Mouse (Mus musculus): ENCODE measurements around the gene Tmem170b.
"Not testable (repeated sequence)": the region's sequence is repeated elsewhere in the genome, so short reads cannot be mapped to it uniquely, and the experiment has no call there.

Tmem170b gene

GRCm38 (mm10) chr13:41669951-41670350, 64.2 kb downstream of the Tmem170b start:
- DNase-seq (ENCODE audit: low read depth): no peak

GRCm38 (mm10) chr13:41670386-41671130, 64.9 kb downstream of the Tmem170b start:
- no peak for DNase-seq (ENCODE audit: low read depth)

GRCm38 (mm10) chr13:41671136-41671705, 65.5 kb downstream of the Tmem170b start:
- no peak for DNase-seq (ENCODE audit: low read depth)

GRCm38 (mm10) chr13:41672904-41673303, 67.2 kb downstream of the Tmem170b start:
- not testable (repeated sequence) for DNase-seq (ENCODE audit: low read depth)

GRCm38 (mm10) chr13:41673541-41673940, 67.8 kb downstream of the Tmem170b start:
- no peak for DNase-seq (ENCODE audit: low read depth)

GRCm38 (mm10) chr13:41674608-41675007, 68.9 kb downstream of the Tmem170b start:
- not testable (repeated sequence) for DNase-seq (ENCODE audit: low read depth)

GRCm38 (mm10) chr13:41675498-41675897, 69.8 kb downstream of the Tmem170b start:
- DNase-seq (ENCODE audit: low read depth): no peak

- DNase-seq (ENCODE audit: low read depth): no peak
Measured at GRCm38 (mm10) chr13:41675966-41676835, 70.5 kb downstream of the Tmem170b start.

- DNase-seq (ENCODE audit: low read depth): no peak
Measured at GRCm38 (mm10) chr13:41676836-41677186, 71.1 kb downstream of the Tmem170b start.

- no peak for DNase-seq (ENCODE audit: low read depth)
Measured at GRCm38 (mm10) chr13:41680854-41681549, 75.3 kb downstream of the Tmem170b start.

GRCm38 (mm10) chr13:41682341-41683119, 76.8 kb downstream of the Tmem170b start:
- DNase-seq (ENCODE audit: low read depth): no peak

GRCm38 (mm10) chr13:41683356-41684012, 77.8 kb downstream of the Tmem170b start:
- peak; percentile 14 for DNase-seq (ENCODE audit: low read depth)

- DNase-seq (ENCODE audit: low read depth): no peak
Measured at GRCm38 (mm10) chr13:41685499-41685898, 79.8 kb downstream of the Tmem170b start.

- no peak for DNase-seq (ENCODE audit: low read depth)
Measured at GRCm38 (mm10) chr13:41689055-41689454, 83.3 kb downstream of the Tmem170b start.

GRCm38 (mm10) chr13:41689598-41690045, 83.9 kb downstream of the Tmem170b start:
- DNase-seq (ENCODE audit: low read depth): no peak
